Mouse (Mus musculus) liver, adult (tissue): Measurements from ENCODE around the gene 1810009A15Rik.

ENCODE experiments used
- GATA4 ChIP-seq: IDR thresholded peaks from 2 replicates; pipeline ENCODE4 v1.6.1; 2014; ENCODE audit warnings: mild to moderate bottlenecking, low read length; ENCODE audit not compliant: insufficient replicate concordance

Gene 1810009A15Rik

DNA sequence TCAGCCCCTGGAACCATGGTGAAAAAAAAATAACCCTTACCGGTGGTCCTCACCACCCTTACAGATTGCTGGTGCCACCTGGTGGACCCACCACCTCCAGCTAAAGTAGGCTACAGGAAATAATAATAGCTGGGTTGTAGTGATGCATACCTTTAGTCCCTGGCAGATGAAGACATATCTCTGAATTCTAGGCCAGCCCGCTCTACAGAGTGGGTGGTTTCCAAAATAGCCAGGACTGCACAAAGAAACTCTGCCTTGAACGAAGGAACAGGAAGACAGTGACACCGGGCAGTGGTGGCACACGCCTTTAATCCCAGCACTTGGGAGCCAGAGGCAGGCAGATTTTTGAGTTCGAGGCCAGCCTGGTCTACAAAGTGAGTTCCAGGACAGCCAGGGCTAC, 24.4 kb upstream of the 1810009A15Rik start:
- TF ChIP-seq GATA4 = no peak

DNA sequence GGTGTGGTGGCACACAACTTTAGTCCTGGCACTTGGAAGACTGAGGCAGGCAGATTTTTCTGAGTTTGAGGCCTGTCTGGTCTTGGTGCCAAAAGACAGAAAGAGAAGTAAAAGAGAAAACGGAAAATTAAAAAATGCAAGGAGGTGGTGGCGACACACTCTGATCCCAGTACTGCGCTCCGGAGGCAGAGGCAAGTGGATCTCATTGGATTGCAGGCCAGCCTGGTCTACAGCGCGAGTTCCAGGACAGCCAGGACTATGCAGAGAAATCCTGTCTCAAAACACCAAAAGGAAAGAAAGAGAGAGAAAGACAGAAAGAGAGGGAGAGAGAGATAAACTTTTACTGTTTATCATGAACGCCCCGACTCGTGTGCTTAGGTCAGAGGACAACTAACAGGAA, 17.8 kb upstream of the 1810009A15Rik start:
- no peak for TF ChIP-seq GATA4

DNA sequence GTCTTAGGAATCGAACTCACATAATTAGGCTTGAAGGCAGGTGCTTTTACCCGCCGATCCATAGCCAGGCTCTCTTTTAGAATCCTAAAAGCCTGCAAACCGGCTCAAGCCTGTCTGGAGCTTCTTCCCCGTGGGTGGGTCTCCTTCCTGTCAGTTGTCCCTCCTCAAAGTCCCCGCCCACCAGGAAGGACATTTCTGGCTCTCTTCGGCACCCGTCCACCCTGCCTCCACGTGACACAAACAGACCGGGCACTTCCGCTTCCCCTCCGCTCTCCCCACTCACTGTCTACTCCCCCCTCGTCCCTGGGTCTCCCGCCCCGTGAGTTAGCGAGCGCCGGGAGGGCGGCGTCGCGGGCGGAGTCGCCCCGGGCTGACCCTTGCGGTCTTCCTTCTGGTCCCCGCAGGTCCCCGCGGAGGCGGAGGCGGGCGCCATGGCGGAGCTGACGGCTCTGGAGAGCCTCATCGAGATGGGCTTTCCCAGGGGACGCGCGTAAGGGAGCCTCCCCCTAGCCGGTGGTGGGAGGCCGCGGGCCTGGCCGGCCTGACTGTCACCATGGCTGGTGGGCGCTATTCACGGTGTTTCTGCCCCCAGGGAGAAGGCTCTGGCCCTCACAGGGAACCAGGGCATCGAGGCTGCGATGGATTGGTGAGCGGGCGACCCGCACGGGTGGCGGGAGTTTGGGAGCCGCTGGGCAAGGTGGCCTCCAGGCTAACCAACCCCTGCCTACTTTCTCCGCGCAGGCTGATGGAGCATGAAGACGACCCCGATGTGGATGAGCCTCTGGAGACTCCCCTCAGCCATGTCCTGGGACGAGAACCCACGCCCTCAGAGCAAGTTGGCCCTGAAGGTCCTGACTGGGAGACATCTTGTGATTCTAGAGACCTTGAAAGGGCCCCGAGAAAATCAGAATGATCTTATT, 17.1 kb upstream of the 1810009A15Rik start, which contains the start of gene Ubxn1:
Gene Ubxn1 (plus strand): TSS at position 230 of the 920 bp plus-strand sequence.
- TF ChIP-seq GATA4 = peak; percentile 16; the same call in 1 of the 2 replicates

DNA sequence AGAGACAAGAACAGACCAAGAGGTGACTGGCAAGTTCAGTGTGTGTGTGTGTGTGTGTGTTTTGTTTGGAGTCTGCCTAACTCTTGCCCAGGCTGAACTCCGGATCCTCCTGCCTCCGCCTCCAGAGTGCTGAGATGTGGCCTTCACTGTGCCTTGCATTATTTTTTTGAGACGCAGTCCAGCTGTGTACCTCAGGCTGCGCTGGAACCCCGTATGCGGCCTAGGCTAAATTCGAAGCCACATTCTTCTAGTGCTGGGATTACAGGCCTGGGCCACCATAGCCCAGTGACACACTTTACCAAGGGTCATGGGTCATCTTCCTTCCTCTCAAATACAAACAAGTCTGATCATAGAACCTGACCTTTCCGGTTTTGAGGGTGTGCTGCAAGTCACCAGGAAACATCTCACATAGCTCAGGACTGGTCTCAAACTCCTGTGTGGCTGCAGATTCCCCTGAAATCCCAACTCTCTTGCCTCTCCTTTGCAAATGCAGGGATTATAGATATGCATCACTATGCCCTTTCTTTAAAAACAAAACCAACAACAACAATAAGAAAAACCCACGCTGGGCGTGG, 16.3 kb upstream of the 1810009A15Rik start:
- no peak for TF ChIP-seq GATA4

DNA sequence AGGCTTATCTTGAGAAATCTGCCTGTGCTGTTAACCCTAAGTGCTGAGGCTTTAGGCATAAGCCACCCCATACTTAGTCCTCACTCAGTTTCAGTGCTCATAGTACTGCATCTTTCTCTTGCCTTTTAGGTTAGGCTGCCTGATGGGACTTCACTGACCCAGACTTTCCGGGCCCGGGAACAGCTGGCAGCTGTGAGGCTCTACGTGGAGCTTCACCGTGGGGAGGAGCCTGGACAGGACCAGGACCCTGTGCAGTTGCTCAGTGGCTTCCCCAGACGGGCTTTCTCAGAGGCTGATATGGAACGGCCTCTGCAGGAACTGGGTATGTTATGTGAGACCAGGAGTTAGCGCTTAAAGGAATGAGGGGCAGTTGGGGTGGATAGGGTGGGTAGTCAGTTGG, 13.6 kb upstream of the 1810009A15Rik start:
- no peak for TF ChIP-seq GATA4

DNA sequence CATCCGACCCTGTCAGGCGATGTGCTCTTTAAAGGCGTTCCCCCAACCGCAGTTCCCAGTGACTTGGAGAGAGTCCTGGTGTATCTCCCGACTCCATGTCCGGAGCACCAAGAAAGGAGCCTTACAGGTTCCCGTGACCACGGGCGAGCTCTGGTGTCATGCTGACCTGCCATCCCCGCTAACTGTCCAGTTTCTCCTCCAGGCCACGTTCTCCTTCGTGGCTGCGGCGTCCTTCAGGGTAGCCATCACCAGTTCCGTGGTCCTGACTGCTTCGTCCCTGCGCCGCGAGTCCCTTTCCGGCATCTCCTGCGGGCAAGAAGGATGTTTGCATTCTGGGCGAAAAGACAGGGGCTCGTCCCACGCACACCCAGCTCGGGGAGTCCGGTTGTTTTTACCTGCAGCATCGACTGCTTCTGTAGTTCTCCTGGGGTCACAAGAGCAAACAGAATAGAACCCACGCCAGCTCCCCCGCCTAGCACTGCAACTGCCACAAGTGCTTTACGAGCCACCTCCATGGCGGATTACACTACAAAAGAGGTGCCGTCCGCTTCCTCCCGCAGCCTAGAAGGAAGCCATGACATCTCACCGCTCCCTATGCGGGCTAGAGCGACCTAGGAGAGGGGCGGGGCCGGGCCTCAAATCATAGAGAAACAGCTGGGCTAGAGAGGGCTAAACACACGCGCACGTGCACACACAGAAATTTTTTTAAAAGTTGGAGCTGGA, 8.2 kb upstream of the 1810009A15Rik start, which contains the start of gene Uqcc3:
Gene Uqcc3 (minus strand): TSS at position 613 of the 723 bp plus-strand sequence.
- no peak for TF ChIP-seq GATA4

DNA sequence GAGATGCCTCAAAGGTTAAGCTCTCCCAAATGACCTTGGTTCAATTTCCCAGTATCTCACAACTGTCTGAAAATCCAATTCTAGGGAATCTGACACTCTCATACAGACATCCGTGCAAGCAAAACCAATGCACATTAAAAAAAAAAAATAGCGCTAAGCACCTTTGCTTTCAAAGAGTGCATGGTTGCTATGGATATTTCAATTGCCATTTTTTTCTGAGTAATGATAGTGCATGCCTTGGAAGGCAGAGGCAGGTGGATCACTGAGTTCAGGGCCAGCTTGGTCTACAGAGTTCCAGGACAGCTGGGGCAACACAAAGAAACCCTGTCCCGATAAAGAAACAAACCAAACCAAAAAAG, 7.6 kb upstream of the 1810009A15Rik start:
- no peak for TF ChIP-seq GATA4

- TF ChIP-seq GATA4 = no peak
These were observed 5.0 kb upstream of the 1810009A15Rik start, which contains the start of the genes Lbhd1 and Gm49403 for GRCm38 (mm10) chr19:8883616-8884015. Gene Lbhd1 (plus strand): TSS chr19:8883732. Gene Gm49403 (plus strand): TSS chr19:8883930.

DNA sequence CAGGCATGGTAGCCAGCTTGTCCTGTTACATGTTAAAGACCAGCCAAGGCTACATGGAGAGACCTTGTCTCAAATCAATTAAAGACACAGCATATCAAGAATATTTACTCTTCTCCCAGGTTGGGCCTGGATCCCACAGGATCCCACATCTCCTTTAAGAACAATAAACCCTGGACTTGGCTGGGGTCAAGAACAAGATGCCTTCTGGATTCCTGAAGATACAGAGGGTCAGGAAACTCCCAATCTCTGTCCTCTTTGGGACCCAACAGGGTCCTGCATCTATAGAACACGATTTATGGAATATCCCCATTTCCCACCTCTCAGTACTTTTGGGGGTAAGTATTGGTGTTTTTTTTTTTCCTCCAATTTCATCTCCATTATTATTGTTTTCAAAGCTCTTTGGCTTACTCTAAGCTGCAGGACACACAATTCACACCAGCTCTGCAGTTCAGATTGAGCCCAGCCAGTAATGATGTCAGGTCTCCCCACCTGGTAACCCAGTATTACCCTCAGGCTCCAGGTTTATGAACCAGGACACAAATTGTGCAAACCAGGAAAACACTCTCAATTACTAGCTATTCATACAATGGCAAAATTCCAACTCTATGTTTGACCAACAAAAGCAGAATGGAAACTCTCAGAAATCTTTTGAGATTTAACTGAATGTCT, 1.6 kb upstream of the 1810009A15Rik start:
- TF ChIP-seq GATA4 = no peak

DNA sequence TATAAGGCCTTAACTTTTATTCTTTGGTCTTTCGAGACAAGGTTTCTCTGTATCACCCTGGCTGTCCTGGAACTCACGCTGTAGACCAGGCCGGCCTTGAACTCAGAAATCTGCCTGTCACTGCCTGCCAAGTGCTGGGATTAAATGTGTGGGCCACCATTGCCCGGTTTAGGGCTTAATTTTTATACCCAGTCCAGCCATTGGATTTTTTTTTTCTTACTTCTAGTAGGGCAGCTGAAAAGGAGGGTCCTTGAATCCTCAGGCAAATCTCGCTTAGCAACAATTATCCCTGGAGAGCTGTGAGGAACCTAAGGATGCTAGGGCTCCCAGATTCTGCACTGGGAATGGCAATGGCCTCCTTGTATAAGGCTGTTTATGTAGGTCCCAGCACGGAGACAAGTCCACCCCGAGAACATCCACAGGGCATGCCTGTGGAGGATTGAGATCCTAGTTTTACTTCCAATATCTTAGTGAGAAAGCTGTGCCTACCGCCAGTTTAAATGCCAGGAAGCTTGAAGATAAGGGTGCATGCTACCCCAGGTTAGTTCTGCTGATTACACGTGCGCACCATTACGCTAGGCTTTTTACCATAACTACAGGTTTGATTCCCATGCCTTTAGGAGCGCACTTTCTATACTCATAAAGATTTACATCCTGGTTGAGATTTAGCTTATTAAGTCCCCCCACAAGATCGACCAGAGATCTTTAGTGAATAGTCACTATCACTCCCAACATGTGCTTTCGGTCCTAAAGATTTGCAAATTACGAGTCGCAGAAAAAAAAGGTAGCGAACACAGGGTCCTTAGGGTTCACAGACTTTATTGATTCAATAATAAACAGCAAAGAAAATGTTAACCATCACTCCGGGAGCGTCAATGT, 829 bp upstream of the 1810009A15Rik start:
- TF ChIP-seq GATA4 = no peak

GRCm38 (mm10) chr19:8892829-8893766, 4.4 kb downstream of the 1810009A15Rik start, which contains the start of gene Ints5:
Gene Ints5 (plus strand): TSS chr19:8893005.
- TF ChIP-seq GATA4 = no peak

DNA sequence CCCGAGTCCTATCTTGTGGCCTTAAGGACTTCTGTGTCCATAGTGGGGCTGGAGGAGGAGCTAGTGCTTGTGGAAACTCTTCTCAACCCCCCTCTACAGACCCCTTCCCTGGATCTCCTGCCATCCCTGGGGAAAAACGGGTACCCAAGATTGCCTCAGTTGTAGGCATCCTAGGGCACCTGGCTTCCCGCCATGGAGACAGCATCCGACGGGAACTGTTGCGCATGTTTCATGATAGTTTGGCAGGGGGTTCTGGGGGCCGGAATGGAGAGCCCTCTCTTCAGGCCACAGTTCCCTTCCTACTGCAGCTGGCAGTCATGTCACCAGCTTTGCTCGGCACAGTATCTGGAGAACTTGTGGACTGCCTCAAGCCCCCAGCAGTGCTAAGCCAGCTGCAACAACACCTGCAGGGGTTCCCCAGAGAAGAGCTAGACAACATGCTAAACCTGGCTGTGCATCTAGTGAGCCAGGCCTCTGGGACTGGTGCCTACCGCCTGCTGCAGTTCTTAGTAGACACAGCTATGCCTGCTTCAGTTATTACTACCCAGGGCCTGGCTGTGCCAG, 6.8 kb downstream of the 1810009A15Rik start:
- no peak for TF ChIP-seq GATA4
